Mouse (Mus musculus) A20 (cell line): ENCODE data around the gene Fancc.

ENCODE experiments used
- DNase-seq: peaks from one replicate; pipeline ENCODE4 v3.0.0-alpha.2; 2011; ENCODE audit warnings: low read depth, low spot score

Gene Fancc

DNA sequence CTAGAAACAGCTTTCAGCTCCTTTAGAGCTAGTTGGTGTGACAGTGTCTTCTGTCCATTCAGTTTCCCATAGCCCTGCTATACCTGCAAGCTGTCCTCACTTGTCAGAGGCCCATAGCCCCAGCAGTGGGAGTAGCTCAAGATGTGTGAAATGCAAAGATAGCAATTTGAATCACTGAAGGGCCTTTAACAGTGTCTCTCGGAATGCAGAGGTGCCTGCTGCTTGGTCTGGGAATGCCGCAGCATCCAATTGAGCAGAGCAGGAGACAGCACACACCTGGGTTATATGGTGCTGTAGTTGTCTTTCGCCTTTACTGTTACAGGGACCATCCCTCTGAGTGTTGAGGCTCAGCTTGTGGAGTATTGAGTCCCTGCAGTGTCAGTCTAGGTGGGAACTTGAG, 203.4 kb downstream of the Fancc start:
- no peak for DNase-seq

DNA sequence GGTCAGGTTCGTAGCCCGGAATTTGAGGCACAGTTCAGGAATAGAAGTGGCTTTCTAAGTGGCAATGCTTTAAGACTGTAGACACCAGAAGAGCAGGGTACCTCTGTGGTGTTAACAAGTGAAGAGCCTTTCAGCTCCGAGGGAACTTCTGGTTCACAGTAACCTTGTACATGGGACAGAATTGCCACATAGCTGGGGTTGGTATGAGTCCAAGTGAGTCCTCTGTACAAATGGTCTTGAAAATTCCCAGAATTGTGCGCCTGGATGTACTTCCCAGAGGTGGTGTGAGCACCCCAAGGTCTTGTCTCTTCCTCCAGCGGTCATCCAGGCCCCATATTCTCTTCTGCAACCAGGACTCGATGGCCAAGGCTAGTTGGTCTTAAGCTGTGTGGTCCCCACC, 206.1 kb downstream of the Fancc start:
- DNase-seq, result no peak

DNA sequence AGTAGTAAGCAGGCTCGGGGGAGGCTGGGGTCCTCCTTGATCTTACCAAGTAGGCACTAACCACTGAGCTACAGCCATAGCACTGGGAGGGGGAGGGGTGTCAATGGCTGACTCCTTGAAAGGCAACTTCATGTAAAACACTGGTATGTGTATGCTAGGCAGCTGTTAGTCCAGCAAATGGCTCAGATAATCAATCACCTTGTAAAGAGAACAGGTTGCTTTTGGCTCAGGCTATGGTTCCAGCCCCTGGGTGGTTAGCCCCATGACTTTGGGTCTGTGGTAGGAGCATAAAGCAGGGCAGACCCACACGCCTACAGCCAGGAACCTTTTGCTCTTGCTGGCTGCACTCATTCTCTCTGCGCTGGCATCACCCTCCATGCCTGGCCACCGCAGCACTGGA, 207.0 kb downstream of the Fancc start:
- DNase-seq, result no peak

DNA sequence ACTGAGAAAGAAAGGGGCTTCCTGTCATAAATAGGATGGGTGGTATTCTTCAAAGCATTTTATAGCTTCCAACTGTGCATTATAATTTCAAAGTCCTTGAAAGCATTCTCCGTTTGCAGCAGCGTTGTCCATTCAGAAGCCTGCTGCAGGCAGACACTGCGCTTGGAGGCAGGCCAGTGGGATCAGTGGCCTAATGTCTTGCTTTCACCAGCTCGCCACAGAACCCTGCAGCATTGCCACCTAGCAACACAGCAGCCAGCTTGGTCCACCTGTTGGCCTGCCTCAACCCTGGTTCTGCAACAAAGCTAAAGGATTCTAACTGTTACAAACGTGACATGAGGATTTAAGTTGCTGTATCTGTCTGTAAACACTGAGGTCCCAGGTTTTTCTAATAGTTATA, 207.4 kb downstream of the Fancc start:
- no peak for DNase-seq

DNA sequence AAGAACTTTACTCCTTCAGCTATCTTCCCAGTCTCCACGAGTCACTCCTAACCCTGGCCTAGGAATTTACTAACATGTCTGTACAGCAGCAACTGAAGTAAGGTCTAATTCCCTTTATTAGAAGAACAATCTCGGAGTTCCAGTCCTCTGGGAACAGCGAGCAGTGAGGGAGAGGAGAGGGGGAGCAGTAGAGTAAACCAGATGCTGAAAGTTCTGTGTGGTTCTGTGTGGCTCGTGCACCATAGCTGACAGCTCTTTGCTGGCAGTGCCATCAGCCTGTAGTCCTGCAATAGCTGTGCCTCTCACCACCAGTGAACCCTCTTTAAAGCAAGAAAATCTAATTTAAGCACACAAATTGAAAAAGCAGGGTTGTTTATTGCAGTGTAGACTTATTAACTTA, 207.9 kb downstream of the Fancc start:
- no peak for DNase-seq

DNA sequence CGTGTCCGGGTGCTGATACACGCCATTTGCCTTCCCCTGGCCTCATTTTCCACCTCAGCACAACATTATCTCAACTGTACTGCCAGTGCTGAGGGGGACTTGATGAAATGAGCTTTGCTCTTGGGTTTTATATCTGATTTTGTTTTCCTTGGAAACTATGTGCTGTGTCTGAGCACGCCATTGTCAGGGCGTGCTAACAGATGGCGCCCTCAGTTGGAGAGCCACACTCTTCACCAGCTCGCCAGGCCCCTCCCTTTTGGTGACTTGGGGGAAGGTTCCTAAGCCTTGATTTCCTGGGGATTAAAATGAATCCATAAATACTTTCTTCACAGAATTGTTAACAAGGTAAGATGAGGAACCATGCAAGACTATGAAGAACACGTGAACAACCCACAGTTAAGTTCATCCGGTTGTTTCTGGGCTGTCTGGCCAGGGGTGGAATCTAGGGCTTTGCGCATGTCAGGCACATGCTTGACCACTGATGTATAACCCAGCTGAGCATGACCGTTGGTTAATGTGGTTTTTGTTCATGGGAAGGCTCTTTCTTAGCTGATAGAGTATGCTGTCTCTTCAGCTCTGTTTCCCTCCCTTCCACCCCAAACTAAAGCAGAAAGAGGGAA, 210.5 kb downstream of the Fancc start:
- DNase-seq, result no peak

DNA sequence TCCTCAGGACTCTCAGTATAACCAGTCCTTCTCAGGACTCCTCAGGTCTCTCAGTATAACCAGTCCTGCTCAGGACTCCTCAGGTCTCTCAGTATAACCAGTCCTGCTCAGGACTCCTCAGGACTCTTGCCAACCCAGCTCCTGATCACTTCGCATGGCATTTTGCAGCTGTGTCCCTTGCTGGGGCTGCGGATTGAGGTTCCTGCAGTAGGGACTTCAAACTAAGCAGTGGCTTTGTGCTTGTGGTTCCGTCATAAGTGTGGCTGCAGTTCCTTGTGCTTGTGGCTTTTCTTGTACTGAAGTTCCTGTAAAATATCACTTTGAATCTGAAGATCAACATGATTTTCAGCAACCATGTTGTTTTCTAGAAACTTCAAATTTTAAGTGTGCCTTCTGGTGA, 212.3 kb downstream of the Fancc start:
- DNase-seq, result no peak

DNA sequence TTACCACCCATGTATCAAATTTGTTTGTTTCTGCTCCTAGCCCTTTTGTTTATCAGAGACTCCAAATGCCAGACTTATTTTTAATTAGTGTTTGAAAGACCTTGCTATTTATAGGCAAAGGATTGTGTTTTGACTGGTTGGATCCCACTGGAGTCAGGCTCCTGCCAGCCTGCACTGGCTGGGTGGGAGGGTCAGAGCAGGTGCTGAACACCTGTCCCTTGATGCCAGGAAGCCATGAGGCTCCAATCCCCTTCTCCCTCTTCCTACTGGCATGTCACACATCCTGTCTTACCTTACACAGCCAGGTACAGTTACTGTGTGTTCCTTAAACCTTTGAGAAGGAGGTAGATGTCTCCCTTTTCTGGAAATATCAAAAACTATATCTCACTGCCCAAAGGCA, 213.8 kb downstream of the Fancc start:
- no peak for DNase-seq

DNA sequence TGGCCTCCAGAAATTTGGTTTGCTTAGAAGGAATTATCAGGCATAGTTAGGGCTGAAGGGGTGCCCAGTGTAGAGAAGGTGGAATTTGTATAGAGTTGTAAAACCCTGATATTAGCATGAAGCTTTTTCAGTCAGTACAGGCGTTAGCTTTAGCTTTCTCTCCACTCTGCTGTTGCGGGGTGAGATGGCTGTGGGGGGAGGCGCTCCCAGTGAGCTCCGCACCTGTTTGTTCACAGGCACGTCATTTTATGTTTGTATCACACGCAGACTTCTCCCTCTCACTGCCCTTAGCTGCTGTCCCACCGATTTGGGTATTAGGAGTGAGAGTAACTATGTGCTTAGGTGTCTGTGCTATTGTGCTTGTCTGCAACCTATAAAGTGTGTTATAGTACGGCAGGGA, 215.9 kb downstream of the Fancc start:
- no peak for DNase-seq

DNA sequence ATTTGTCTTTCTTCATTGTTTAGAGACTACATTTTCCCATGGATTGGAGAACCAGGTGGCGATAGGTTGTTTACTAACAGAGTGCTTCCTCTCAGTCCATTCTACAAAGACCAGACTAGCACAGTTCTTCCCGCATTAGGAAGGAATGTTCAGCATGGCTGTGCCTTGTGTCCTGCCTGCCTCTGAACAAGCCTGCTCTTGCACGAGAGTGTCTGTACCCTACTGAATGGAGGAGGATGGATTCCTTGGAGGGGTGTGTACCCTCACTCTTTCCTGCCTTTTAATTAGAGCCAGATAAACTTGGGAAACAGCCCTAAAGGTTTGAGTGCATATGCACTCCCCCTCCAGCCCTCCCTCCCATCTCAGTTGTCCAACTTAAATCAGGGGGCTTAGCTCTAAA, 216.7 kb downstream of the Fancc start:
- DNase-seq, result no peak

DNA sequence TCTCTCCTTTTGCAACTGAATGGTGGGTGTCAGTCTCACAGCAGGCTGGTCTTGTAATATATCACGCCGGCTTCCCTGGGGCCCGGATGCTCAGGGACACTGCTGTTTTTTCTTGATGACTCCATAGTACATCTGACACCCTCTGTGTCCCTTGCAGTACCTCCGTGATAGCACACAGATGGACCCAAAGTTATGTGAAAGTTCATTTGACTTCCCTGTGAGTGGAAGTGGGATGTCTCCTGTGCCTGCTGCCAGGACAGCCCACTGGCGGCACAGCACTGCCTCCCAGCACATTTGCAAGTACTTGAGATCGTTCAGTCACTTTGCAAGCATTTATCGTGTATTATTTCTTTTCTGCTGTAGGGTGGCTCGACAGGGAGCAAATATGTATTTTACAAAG, 217.3 kb downstream of the Fancc start:
- DNase-seq, result no peak

DNA sequence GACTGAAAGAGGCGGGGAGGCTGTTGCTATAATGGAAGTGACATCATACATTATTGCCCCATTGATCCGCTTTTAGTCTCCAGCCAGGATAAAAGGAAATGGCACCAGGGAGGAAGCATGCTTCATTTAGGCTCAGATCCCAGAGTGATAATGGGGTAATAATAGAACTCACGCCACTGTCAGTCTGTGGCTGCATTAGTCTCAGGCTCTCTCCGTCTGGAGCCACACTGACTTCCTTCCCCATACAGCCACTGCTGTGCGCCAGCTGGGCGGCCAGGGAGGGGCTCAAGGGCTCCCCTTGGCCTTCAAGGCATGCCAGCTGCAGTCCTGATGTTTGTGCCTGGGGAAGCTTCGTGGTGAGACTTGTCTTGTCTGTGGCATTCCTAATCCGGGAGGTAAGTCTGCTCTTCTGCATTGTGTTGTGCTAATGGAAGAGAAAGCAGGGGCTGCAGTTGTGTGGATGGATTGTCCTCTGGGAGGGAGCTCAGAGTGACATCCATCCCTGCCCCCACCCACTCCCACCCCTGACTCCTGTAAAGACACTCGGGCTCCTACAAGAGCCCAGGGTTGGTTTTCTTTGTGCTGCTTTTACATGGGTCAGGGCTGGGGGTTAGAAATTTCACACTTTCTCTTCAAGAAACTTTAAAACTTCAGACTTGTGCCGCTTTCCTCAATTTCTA, 218.1 kb downstream of the Fancc start:
- no peak for DNase-seq

DNA sequence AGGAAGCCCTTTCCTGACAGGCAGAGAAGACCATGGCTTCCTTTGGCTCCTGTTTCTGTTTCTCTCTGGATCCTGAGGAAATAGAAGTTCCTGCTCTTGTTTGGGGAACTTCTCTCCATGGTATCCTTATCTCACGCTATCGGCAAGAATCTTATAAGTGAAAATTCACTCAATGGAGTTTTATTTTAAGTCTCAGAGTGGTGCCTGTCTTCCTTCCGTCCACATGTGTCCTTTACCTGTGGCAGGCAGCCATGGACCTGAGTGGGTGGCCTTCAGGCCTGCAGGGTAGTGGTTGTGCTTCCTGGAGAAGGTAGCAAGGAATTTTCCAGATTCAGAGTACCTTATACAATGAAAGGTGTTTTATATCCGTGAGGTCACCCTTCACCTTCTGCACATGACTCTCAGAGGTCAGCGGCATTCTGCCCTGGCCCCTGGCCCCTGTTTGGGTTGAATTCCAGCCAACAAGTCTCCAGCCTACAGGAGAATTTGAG, 218.9 kb downstream of the Fancc start:
- DNase-seq, result no peak

DNA sequence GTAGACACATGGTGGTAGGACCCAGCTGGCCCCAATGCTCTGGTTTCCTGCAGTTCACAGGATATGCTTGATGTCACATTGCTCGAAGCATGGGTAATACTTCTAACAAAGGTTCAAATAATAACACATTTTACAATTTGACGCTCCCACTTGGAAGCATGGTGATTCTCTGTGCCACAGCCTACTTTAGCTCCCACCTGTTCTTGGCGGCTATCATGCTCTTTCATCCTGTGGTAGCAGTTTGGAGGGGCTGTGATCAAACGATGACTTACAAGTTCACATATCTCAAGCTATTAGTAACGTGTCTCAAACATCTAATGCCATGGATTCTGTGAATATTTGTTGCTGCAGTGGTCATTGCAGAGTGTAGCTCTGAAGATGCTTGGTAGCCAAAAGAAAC, 219.8 kb downstream of the Fancc start:
- DNase-seq, result no peak

DNA sequence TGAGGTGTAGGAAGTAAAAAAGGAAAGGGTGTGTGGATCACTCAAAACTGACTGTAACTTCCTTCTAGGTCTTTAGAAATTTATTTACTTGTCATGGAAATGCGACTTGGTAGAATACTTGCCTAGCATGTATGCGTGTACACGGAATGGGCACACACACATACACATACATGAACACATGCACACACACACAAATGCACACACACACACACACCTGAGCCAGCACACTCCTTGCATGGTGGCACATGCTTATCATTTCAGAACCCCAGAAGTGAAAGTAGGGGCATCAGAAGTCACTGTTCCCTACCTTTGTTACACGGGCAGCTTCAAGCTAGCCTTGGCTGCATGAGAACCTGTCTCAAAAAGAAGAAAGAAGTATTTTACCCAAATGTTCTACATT, 220.7 kb downstream of the Fancc start:
- peak; percentile 20 for DNase-seq

DNA sequence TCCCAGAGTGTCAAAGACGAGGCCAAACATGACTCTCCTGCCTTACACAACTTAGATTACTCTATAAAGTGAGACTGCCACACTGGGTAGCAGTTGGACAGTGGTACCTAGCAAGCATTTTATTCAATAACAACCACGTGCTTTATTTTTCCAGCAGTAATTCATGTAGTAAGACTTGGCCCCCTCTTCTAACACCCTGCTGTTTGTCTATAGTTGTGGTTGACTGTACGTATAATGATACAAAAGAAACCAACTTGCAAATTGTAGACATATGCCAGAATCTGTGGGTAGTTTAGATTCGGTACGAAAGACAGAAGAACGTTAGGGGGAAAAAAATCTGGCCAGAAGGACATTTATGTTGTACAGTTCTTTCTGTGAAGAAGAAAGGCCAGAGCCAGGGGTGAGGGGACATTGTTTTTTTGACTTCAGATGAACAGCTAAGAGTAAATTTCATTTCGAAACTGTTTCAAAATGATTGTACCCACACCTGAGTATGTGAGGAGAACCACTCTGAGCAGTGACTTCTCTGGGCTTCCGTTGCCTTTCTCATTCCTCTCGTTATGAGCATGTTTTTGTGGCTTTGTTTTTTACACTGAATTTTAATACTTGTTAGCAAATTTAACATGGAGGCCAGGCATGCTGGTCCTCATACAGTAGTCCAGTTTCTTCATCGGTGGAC, 222.5 kb downstream of the Fancc start:
- peak; percentile 38 for DNase-seq

DNA sequence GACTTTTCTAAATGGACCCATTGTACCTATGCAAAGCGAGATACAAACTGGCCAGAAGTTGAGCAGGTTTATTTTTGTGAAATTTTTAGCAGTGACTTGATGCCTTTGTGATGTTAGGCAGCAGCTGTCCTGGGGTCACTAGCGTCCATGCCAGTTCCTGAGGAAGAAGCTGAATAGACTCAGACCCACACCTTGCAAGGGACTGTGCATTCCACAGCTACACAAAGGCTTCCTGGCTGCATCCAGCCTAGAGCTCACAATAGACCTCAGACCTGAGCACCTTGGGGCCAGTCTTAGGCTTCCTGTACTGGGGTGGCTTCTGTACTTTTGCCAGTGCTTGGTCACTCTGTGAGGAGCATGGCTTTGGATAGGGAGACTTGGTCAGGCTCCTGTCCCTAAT, 223.2 kb downstream of the Fancc start:
- DNase-seq, result no peak

DNA sequence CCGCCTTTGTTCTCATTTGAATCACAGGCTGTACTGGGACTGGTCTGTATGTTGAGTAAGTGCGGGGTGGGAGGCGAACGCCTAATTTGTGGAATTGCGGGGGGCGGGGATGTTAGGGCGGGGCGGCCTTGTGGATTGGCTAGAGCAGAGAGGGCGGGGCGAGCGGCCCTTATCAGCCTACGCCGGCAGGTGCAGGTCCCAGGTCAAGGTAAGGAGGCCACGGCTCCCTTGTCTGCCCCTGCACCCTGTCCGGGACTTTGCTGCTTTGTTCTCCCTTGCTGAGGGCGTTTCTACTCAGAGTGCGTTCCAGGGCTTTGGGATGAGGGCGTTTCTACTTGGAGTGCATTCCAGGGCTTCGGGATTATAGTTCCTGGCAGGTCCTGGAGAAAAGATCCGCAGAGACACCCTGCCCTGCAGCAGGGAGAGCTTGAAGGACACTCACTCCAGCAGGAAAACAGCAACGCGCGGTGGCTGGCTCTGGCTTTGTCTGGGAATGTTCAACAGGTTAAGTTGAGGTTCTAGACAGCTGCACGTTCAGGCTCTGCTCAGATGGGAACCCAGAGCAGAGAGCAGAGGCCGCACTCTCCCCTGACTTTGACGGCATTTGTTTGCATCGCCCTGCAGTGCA, 224.4 kb downstream of the Fancc start:
- no peak for DNase-seq

DNA sequence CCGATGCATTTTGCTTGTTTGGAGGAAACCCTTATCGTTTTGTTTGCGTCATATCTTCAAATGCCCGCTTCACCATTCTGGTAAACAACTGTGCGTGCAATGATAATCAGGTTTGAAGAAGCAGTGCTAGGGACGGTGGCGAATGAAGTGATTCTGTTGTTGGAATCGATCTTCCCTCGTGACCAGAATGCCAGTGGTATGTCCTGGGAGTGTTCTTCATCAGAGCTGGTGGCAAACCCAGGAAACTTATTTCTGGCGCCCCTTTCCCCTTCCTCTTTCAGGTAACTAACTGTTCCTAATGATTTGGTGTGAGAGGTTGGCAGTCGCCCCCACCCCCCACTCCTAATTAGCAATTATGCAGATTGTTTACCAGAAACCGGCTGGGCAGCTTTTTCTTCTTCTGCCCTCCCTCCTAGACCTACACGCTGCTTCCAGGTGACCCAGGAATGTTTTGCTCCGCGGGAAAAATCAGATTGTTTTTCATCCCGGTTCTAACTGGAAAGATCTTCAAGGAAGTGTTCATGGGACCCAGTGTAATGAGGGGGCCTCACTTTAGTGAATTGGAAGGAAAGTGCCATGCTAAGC, 225.0 kb downstream of the Fancc start:
- DNase-seq, result no peak

DNA sequence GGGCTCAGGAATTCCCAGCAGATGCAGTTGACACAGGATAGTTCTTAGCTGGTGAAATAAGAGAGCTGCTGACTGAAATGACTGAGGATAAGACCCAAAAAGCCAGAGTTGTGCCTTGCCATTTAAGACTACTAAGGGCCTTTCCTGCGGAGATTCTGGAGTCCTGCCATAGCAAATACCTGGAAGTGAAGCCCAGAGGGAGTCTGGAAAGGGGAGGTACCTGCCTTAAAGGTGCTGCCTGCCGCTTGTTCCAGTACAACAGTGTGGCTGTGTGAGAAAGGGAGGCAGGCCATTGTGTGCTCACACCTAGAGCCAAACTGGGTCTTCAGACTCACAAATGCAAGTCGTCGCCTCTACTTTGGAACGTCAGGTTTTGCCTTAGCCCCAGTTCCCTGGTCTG, 226.9 kb downstream of the Fancc start:
- DNase-seq, result no peak

DNA sequence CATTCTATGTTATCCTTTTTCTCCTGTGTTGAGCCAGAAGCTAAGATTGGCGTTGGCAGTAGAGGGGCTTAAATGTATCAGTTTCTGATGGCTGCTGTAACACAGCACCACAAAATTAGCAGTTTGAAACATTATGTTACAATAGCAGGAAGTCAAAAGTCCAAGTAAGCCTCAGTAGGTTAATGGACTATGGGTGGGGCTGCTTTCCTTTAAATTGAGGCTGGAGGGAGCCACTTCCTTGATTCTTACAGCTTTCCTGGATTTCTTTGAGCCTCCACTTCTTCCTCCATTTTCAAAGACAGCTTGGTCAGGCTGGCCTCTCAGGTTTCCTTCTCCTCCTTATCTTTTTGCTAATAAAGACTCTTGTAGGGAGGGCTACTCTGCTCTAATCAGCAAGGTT, 228.3 kb downstream of the Fancc start:
- no peak for DNase-seq

DNA sequence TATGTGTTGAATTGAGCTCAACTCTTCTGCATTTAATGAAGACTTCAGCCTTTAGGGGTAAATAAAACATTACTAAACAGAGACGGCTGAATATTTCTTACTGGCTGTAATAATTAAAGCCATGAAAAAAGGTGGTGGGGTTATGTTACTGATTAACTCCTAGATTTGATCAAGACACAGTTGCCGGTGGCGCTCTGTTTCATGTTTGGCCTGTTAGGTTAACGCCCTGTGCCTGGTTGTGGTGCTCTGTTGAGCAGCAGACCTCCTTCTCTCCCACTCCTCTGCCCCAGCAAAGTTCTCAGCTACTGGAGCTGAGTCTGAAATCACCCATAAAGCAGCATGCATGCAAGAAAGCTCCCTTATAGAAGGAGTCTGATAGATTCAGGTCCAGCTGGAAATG, 228.7 kb downstream of the Fancc start:
- DNase-seq, result no peak
